Mouse (Mus musculus): Measurements from ENCODE around the gene Uck2. TPM values are rescaled to one million over a fixed set of nuclear protein-coding genes. Genes with fewer than 3 reads are reported as not detected.

Gene Uck2
- polyA plus RNA-seq, 1 experiment from 2014 or later = 50.9 TPM

DNA sequence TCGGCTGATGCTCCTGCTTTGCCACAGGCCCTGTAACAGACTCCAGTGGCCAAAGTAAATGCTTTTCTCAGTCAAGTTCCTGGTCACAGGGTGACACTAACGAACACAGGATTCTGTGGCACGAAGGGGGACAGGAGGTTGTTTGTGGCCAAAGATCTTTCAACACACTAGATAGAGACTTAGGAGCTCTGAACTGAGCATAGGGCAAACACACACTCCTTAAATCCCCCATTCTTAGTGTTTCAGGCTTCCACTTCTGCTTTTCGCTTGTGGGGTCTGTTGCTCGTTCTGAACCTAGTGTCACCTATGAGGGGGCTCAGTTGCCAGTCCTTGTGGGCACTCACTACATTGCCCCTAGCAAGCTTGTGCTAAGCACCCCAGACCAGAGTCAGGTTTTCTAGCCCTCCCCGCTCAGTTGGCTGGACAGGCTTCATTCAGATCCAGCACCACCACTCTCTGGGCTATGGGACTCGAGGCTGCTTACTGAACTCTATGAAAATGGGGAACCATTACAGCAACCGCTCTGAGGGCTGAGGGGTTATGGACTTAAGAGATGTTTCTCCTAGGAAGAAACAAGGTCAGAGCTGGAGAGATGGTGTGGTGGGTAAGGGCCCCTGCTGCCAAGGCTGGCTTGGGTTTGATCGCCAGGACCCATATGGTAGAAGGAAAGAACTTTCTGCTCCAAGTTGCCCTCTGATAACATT, 16.6 kb downstream of the Uck2 start:
- Histone ChIP-seq H3K9ac (no peak overlapping the region), H3K4me2 (no peak overlapping the region), H3K4me1 (peaks cover 34% of the 10 kb centered on the region), H3K36me3 (replicated peaks) (no peaks in the 10 kb centered on the region), H3K27me3 (replicated peaks) (no peaks in the 10 kb centered on the region), H3K27ac (no peak overlapping the region), H3K4me3 (no peak overlapping the region), H3K9me3 (no peaks in the 10 kb centered on the region)
- no peak for ATAC-seq (replicated peaks)
- 89% methylated on average over 9 of the region's 9 CpGs for WGBS

DNA sequence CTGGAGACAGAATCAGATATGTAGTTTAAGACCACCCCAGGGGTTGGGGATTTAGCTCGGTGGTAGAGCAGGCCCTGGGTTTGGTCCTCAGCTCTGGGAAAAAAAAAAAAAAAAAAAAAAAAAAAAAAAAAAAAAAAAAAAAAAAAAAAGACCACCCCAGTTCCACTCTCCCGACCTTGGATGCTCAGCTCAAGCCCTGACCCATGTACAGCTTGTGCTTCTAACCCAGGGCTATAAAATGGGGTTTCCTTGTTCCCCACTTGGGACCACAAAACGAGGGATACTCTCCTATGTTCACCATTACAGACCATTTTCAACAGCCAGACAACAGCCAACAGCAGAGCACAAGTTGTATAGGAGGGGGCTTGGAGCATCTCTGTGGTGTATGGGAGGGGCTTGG, 18.4 kb downstream of the Uck2 start:
- WGBS = 75% methylated on average over 3 of the region's 3 CpGs
- Histone ChIP-seq H3K9ac (no peak overlapping the region), H3K36me3 (replicated peaks) (no peaks in the 10 kb centered on the region), H3K27ac (no peak overlapping the region), H3K4me3 (no peak overlapping the region), H3K4me2 (no peak overlapping the region), H3K9me3 (no peaks in the 10 kb centered on the region), H3K4me1 (peaks cover 28% of the 10 kb centered on the region), H3K27me3 (replicated peaks) (no peaks in the 10 kb centered on the region)
- ATAC-seq (replicated peaks) = no peak

DNA sequence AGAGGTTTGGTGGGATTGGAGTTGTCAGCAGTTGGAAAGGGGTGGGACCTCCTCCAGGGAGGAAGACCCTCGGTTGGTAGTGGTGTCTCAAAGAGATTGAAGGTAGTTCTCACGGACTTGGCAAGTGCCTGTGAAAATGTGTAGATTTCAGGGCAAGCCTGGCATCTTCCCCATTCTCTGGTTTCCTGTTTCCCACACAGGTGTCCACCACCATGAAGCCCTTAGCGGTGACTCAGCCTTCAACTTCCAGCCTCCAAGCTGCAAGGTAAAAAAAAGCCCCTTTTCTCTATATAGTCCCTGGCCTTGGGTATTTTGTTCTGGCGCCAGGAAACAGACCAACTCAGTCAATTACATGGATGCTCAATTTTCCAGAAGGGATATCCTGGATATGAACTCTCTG, 19.8 kb downstream of the Uck2 start:
- no peak overlapping the region for H3K27ac ChIP-seq
- H3K4me1 ChIP-seq = peaks cover 14% of the 10 kb centered on the region
- H3K4me2 ChIP-seq = no peak overlapping the region
- H3K36me3 ChIP-seq (replicated peaks) = no peaks in the 10 kb centered on the region
- H3K27me3 ChIP-seq (replicated peaks) = no peaks in the 10 kb centered on the region
- H3K9me3 ChIP-seq = no peaks in the 10 kb centered on the region
- H3K4me3 ChIP-seq = no peak overlapping the region
- ATAC-seq (replicated peaks) = no peak
- no peak overlapping the region for H3K9ac ChIP-seq
- 84% methylated on average over 4 of the region's 4 CpGs for WGBS

DNA sequence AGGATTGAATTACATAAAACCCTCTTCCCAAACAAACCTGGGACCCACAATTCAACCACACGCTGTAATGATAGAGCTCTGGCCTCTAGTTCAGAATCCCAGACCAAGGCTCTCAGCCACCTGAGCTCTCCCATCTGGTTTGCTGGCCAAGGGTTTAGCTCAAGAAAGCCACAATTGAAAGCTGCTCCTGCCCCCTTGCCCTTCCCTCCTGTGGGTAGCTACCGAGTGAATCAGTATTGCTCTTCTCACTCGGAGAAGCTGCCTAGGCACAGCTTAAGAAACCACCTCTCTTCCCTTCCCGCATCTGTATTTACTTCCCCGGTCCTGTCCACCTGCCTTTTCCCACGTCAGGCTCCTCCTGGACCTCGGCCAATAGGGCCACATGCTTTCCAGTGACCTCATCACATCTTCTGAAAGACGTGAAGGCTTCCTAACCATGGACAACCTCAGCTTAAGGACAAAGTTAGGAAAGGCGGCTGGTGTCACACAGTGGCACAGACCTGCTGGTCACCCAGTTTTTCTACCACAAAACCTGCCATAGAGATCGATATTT, 22.6 kb downstream of the Uck2 start:
- Histone ChIP-seq H3K27ac (no peak overlapping the region), H3K4me3 (no peak overlapping the region), H3K4me1 (no peaks in the 10 kb centered on the region), H3K9me3 (no peaks in the 10 kb centered on the region), H3K27me3 (replicated peaks) (no peaks in the 10 kb centered on the region), H3K9ac (no peak overlapping the region), H3K36me3 (replicated peaks) (no peaks in the 10 kb centered on the region), H3K4me2 (no peak overlapping the region)
- ATAC-seq (replicated peaks) = no peak
- WGBS = 75% methylated on average over 10 of the region's 10 CpGs

DNA sequence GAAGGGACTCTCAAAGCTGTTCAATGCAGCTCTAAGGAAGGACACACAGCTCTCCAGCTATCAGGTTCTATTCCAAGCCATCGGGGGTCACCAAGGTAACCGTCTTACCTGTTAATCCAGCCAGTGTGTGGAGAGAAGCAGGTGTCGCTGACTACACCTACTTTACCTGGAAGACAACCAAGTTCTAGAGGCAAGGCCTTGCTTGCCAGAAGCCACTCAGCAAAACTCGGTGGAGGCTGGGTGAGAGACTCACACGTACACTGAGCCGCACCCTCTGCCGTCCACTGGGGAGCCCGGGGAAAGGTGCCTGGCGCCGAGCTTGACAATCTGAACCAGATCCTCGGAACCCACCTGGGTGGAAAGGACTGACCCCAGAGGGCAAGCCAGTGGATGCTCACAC, 23.4 kb downstream of the Uck2 start:
- H3K4me3 ChIP-seq = no peak overlapping the region
- 94% methylated on average over 11 of the region's 11 CpGs for whole genome bisulfite sequencing
- H3K27me3 ChIP-seq (replicated peaks) = no peaks in the 10 kb centered on the region
- no peaks in the 10 kb centered on the region for H3K36me3 ChIP-seq (replicated peaks)
- no peak overlapping the region for H3K27ac ChIP-seq
- H3K4me1 ChIP-seq = no peaks in the 10 kb centered on the region
- no peak overlapping the region for H3K4me2 ChIP-seq
- H3K9ac ChIP-seq = no peak overlapping the region
- no peak for ATAC-seq (replicated peaks)
- no peaks in the 10 kb centered on the region for H3K9me3 ChIP-seq

DNA sequence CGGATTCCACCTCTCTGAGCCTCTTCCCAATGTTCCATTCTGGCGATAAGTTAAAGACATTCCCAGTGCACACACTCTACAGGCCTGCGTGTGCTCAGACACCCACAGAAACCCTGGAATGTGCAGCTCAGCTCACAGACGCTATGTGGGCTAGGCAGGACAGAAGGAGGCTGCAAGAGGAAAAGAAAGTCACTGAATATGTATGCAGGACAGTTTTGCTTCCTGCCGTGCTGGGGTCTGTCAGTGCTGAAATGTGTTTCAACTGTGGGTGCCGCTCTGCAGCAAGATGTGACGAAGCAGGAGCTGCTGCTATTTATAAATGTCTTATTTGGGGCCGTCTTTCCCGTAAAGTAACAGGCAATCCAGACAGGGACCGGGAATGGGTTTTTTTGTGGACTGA, 25.4 kb downstream of the Uck2 start:
- Histone ChIP-seq H3K4me3 (no peak overlapping the region), H3K4me2 (no peak overlapping the region), H3K27me3 (replicated peaks) (no peaks in the 10 kb centered on the region), H3K36me3 (replicated peaks) (no peaks in the 10 kb centered on the region), H3K27ac (no peak overlapping the region), H3K9me3 (no peaks in the 10 kb centered on the region), H3K9ac (no peak overlapping the region), H3K4me1 (no peaks in the 10 kb centered on the region)
- ATAC-seq (replicated peaks) = 0 out of 2 replicates have a peak, but pooled peaks have one; percentile 12
- 59% methylated on average over 10 of the region's 10 CpGs for WGBS

DNA sequence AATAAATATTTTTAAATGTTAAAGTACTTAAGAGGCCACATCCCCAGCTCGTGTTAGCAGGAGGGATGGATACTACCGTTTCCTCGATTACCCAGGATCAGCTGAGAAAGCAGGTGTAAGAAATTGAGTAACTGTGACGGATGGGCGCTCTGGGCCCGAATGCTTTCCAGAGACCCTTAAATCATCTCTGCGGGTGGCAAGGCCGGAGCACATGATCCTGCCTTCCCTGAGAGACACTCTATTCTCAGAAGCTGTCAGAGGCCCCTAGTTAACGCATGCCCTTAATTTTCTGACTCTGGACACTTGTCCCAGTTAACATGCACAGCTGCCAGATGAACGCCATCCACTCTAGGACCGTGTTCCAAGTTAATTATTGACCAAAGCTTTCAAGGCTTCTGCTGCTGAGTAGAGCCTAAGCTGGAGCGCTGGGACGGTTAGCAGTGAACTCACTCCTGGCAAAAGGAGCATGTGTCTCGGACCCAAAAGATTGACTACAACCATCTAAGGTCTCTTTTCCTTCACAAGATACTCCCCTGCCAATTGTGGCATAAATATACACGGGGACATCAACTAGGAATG, 28.3 kb downstream of the Uck2 start:
- Histone ChIP-seq H3K27ac (no peak overlapping the region), H3K4me3 (no peak overlapping the region), H3K4me2 (no peak overlapping the region), H3K4me1 (no peaks in the 10 kb centered on the region), H3K9ac (no peak overlapping the region), H3K9me3 (no peaks in the 10 kb centered on the region), H3K36me3 (replicated peaks) (no peaks in the 10 kb centered on the region), H3K27me3 (replicated peaks) (no peaks in the 10 kb centered on the region)
- 77% methylated on average over 15 of the region's 15 CpGs for WGBS
- ATAC-seq (replicated peaks) = no peak

DNA sequence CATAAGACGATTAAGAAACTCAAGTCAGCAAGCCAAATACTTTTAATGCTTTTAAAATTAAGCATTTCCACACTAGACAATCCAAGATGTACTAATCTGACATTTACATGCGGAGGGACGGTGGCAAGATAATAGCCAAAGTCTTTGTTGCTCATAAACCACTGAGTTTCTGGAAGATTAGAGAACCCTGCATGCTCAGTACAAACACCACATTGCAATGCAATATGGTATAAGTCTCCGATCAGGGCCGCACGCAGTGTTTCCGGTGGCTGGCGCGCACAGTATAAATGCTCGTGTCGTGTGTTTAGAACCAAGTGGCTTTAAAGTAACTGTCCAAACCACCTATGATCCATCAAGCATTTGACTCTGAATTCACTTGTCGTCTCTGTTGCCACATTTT, 31.5 kb downstream of the Uck2 start:
- Histone ChIP-seq H3K9ac (no peak overlapping the region), H3K4me1 (no peaks in the 10 kb centered on the region), H3K4me2 (no peak overlapping the region), H3K4me3 (no peak overlapping the region), H3K27ac (no peak overlapping the region), H3K27me3 (replicated peaks) (no peaks in the 10 kb centered on the region), H3K36me3 (replicated peaks) (no peaks in the 10 kb centered on the region), H3K9me3 (no peaks in the 10 kb centered on the region)
- ATAC-seq (replicated peaks) = no peak
- 87% methylated on average over 12 of the region's 12 CpGs for WGBS

DNA sequence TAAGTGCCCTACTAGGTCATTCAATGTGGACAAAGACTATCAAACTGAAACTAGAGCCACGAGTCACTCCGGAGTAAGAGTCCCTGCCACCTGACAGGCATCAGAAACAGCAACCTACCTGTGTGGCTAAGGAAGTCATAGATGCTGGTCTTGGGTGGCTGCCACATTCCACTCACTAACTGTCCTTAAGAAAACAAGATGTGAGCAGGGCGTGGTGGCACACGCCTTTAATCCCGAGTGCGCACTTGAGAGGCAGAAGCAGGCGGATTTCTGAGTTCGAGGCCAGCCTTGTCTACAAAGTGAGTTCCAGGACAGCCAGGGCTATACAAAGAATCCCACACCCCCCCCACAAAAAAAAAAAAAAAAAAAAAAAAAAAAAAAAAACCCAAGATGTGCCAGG, 35.2 kb downstream of the Uck2 start:
- ATAC-seq (replicated peaks) = no peak

DNA sequence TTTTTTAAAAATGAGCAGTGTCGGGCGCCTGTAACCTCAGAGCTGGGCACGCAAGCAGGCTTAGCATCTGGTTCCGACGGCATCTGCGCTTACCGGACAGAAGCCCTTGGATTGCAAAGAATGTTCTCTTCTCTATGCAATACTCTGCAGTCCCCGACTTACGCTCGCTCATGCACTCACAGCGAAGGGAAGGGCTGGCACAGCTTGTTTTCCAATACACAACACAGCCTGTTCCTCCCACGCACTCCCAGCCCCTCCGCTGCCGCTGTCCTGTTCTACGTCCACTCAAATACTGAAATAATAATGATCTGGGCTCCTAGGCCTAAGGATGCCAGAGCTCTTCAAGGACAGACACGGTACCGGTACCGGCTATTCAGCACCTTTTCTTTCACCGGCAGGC, 35.9 kb downstream of the Uck2 start:
- Histone ChIP-seq H3K9ac (no peak overlapping the region), H3K36me3 (replicated peaks) (no peaks in the 10 kb centered on the region), H3K4me3 (no peak overlapping the region), H3K9me3 (no peaks in the 10 kb centered on the region), H3K4me1 (peaks cover 17% of the 10 kb centered on the region), H3K27me3 (replicated peaks) (no peaks in the 10 kb centered on the region), H3K27ac (no peak overlapping the region), H3K4me2 (no peak overlapping the region)
- 88% methylated on average over 19 of the region's 19 CpGs for WGBS
- ATAC-seq (replicated peaks) = no peak

More for the DNA sequence above, 35.2 kb downstream of the Uck2 start:
- Histone ChIP-seq H3K27me3 (replicated peaks) (no peaks in the 10 kb centered on the region), H3K9ac (no peak overlapping the region), H3K4me3 (no peak overlapping the region), H3K4me2 (no peak overlapping the region), H3K4me1 (peaks cover 17% of the 10 kb centered on the region), H3K27ac (no peak overlapping the region), H3K36me3 (replicated peaks) (no peaks in the 10 kb centered on the region), H3K9me3 (no peaks in the 10 kb centered on the region)
- 95% methylated on average over 8 of the region's 8 CpGs for WGBS

DNA sequence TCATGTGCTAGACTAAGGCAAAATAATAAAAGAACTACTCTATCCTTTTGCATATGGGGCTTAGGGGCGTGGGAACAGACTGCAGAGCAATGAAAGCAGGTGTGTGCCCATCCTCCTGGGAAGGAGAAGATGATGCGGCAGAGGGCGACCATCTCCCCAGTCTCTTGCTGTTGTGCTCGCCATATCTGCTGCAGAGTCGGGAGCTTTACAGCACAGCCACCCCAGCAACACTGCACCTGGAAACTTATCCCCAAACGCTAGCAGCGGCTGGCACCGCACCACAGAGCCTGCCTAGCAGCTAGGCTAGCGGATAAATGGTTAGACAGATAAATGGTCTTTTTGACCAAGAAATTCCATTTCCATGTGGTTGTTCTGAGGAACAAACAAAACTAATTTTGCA, 37.2 kb downstream of the Uck2 start:
- Histone ChIP-seq H3K27me3 (replicated peaks) (no peaks in the 10 kb centered on the region), H3K4me1 (peaks cover 17% of the 10 kb centered on the region), H3K4me2 (no peak overlapping the region), H3K27ac (no peak overlapping the region), H3K9me3 (no peaks in the 10 kb centered on the region), H3K4me3 (no peak overlapping the region), H3K9ac (no peak overlapping the region), H3K36me3 (replicated peaks) (no peaks in the 10 kb centered on the region)
- 74% methylated on average over 9 of the region's 9 CpGs for WGBS
- no peak for ATAC-seq (replicated peaks)

DNA sequence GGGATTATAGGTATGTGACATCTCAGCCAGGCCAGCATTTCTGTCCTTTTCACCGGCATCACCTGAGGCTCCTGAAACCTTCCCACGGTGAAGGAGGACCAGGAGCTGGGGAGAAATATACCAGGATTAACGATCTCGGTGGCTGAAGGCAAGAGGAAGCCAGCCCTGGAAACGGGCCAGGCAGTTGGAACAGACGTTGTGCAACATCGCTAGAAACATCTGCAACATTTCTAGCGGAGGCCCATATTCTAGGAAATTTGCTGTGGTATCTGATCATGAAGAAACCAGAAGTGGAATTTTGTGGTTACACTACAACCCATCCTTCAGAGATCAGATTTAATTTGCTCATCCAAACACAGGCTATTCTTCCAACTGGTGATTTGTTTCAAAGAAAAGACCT, 38.1 kb downstream of the Uck2 start:
- Histone ChIP-seq H3K9ac (no peak overlapping the region), H3K27me3 (replicated peaks) (no peaks in the 10 kb centered on the region), H3K4me2 (no peak overlapping the region), H3K4me3 (no peak overlapping the region), H3K4me1 (peaks cover 25% of the 10 kb centered on the region), H3K27ac (no peak overlapping the region), H3K9me3 (no peaks in the 10 kb centered on the region), H3K36me3 (replicated peaks) (no peaks in the 10 kb centered on the region)
- no peak for ATAC-seq (replicated peaks)
- WGBS = 72% methylated on average over 8 of the region's 8 CpGs

DNA sequence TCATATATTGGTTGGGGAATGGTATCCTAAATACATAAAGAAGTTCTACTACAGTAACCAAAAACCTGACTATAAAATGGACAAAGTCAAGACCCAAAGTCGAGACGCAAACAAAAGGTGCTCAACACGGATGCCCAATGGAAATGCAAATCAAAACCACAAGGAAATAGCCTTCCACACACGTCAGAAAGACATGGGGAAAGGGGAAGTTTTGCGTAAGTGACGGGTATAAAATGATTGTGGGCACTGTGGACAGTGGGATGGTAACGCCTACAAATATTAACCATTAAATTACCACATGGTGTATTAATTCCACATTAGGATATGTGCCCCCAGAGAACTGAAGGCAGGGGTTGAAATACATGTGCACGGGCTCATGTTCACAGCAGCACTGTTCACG, 38.8 kb downstream of the Uck2 start:
- ATAC-seq (replicated peaks) = no peak
- Histone ChIP-seq H3K4me2 (no peak overlapping the region), H3K9me3 (no peaks in the 10 kb centered on the region), H3K9ac (no peak overlapping the region), H3K27ac (no peak overlapping the region), H3K4me3 (no peak overlapping the region), H3K4me1 (peaks cover 25% of the 10 kb centered on the region), H3K27me3 (replicated peaks) (no peaks in the 10 kb centered on the region), H3K36me3 (replicated peaks) (no peaks in the 10 kb centered on the region)
- WGBS = 75% methylated on average over 9 of the region's 9 CpGs

Data from midbrain, embryonic 15.5 days (tissue).